Mouse (Mus musculus) heart, postnatal 4 days (tissue): ENCODE measurements around the gene Vmn1r12. TPM values are rescaled to one million over a fixed set of nuclear protein-coding genes. Genes with fewer than 3 reads are reported as not detected.
"Not testable (repeated sequence)": the region's sequence is repeated elsewhere in the genome, so short reads cannot be mapped to it uniquely, and the experiment has no call there.

Source experiments
- DNase-seq: peaks from one replicate; pipeline ENCODE4 v3.0.0; 2021
- total RNA-seq, 2 experiments: library from RNA; stranded (reverse); gene quantifications; 2 replicates each; pipeline ENCODE4 v1.2.3; 2021

Vmn1r12 gene
- not detected for total RNA-seq

- DNase-seq, result no peak
These were observed at the start of gene Vmn1r12 for GRCm38 (mm10) chr6:57156619-57157018. Gene Vmn1r12 (plus strand): TSS chr6:57156919.

- DNase-seq, result no peak
These were observed 47.6 kb upstream of the Vmn1r12 start, which contains the start of gene Vmn1r10 for GRCm38 (mm10) chr6:57109154-57109553. Gene Vmn1r10 (plus strand): TSS chr6:57109454.

DNA sequence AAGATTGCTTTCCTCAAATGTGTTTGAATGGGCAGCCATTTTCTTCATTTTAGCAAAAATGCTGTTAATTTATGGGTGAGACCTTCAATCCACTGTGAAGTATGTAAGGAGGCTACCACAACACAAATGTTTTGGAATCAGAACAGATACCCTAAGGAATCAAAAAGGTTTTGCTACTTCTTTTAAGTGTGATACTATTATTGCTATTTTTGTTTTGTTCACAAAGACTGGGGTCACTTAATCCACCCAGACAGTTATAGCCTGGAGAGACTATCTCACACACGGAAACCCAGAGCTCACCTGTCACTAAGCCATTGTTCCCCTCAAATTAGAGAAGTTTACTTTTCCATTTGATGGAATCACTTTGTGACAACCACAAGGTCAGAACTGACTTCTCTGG lies 23.6 kb upstream of the Vmn1r12 start, which contains the start of gene Vmn1r11:
Gene Vmn1r11, plus strand, starts transcription at position 301 of the 400 bp plus-strand sequence.
- no peak for DNase-seq

DNA sequence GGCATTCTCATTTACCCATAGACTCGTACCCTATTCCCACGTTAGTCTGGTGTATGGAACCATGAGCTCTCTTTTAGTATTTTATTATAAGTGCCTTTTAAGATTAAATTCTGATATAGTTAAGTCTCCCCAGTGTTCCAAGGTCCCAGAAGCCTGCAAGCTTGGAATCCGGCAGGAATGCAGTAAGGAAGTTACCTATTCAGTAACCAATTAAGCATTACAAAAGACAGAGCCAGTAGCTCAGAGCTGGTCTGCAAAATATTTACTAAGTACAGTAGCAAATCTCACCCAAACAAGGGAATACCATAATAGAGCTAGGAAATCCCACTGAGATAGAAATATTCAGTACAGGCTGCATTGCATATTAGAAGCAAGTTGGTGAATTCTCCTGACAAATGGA lies 33.3 kb downstream of the Vmn1r12 start:
- DNase-seq, result not testable (repeated sequence)

DNA sequence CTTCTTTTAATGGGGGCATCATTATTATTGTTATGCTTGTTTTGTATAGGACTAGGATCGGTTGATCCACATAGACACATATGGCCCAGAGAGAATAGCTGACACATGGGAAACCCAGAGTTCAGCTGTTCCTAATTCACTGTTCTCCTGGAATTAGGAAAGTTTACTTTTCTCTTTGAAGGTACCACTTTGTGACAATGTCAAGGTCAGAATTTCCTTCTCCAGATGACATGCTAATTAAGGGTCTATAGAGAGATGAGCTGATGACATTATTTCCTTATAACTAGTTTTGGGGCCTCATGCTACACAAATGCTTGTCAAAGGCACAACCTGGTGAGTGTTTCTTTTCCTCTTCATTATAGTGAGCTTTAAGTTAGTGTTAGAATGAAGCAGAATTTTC lies 46.3 kb downstream of the Vmn1r12 start, which contains the start of gene Vmn1r13:
Gene Vmn1r13, plus strand, starts transcription at position 301 of the 400 bp plus-strand sequence.
- not testable (repeated sequence) for DNase-seq

Other genes starting within 250 kb of the Vmn1r12 start
- gene Nt5c3, start 233.0 kb upstream of the Vmn1r12 start, total RNA-seq, result 10 to 100 TPM; 44.1 to 46.9 TPM
- under 1 TPM in 1 of 2 experiments, not detected in 1; 0.12 TPM for gene Vmn1r4, start 232.9 kb upstream of the Vmn1r12 start, total RNA-seq
- not detected for gene Vmn1r5, start 186.6 kb upstream of the Vmn1r12 start, total RNA-seq
- gene Vmn1r6, start 159.7 kb upstream of the Vmn1r12 start, total RNA-seq, result not detected
- gene Vmn1r7, start 131.6 kb upstream of the Vmn1r12 start, total RNA-seq, result not detected
- not detected for gene Vmn1r8, start 124.6 kb upstream of the Vmn1r12 start, total RNA-seq
- not detected for gene Vmn1r9, start 90.1 kb upstream of the Vmn1r12 start, total RNA-seq
- gene Vmn1r10, start 47.5 kb upstream of the Vmn1r12 start, total RNA-seq, result not detected
- not detected for gene Vmn1r11, start 23.5 kb upstream of the Vmn1r12 start, total RNA-seq
- gene Vmn1r13, start 46.4 kb downstream of the Vmn1r12 start, total RNA-seq, result not detected
- not detected for gene Vmn1r14, start 74.8 kb downstream of the Vmn1r12 start, total RNA-seq
- not detected for gene Vmn1r15, start 101.0 kb downstream of the Vmn1r12 start, total RNA-seq
- not detected for gene Vmn1r16, start 172.6 kb downstream of the Vmn1r12 start, total RNA-seq
- gene Vmn1r17, start 206.8 kb downstream of the Vmn1r12 start, total RNA-seq, result not detected
- not detected for gene Vmn1r18, start 238.9 kb downstream of the Vmn1r12 start, total RNA-seq
- not detected for gene Vmn1r19, start 246.9 kb downstream of the Vmn1r12 start, total RNA-seq